Mouse (Mus musculus): ENCODE results near the gene Amfr. TPM values are rescaled to one million over a fixed set of nuclear protein-coding genes. Genes with fewer than 3 reads are reported as not detected.

The Amfr gene
- polyA plus RNA-seq, 1 experiment from 2014 or later = 42.6 TPM

DNA sequence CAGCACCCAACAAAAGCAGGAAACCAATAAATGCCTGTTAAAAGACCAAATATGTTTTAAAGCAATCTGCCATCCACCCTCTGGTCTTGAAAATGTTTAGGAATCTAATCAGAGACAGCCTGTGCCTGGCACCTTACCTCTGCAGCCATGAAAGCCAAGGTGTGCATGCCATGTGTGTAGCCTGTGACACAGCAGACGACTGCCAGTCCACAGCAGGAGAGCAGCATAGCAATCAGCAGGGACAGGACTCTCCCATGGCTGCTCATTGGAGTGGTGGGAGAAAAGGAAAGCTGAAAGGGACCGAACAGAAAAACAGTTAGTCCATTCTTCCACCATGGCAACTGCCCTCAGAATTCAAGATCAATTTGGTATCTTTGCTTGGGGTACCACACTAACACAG lies 13.7 kb downstream of the Amfr start:
- no peak for ATAC-seq (ENCODE audit: low FRiP score, low TSS enrichment)
- no peaks in the 10 kb centered on the region for H3K4me1 ChIP-seq (replicated peaks; ENCODE audit: control insufficient read depth, insufficient read depth)
- WGBS = 85% methylated on average over 2 of the region's 2 CpGs
- no peak overlapping the region for H3K9ac ChIP-seq (ENCODE audit: low read length)
- no peak overlapping the region for H3K4me3 ChIP-seq (ENCODE audit: low read depth, low read length)
- H3K4me2 ChIP-seq (replicated peaks; ENCODE audit: low read depth) = no peak overlapping the region
- H3K27ac ChIP-seq (replicated peaks) = no peak overlapping the region
- no peaks in the 10 kb centered on the region for H3K9me3 ChIP-seq (ENCODE audit: control insufficient read depth, low read length)
- no peaks in the 10 kb centered on the region for H3K27me3 ChIP-seq (ENCODE audit: control insufficient read depth, insufficient read depth, low read length)
- TF ChIP-seq EP300 (optimal IDR thresholded peaks at IDR 0.05) = no peak
- no peak for TF ChIP-seq CTCF (IDR thresholded peaks at IDR 0.05; ENCODE audit: low read depth)
- H3K36me3 ChIP-seq (ENCODE audit: control insufficient read depth, insufficient read depth, low read length) = peaks cover 14% of the 10 kb centered on the region
- DNase-seq (ENCODE audit: low spot score) = no peak

DNA sequence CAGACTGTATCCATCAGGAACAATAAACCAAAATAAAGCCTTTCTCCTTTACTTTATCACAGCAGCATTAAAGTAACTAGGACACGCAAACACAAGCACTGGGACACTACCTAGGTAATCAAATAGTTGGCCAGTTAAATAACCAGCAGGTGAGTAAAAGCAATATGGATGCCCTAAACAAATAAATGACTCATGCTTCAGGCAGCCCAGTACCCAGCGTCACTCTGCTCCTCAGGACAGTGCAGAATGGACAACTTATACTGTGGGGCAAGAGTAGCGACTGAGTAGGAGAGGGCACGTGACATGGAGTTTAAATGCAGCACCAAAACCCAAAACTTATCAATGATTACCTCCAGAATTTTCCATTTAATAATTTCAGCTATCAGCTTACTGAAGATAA lies 22.9 kb downstream of the Amfr start:
- DNase-seq (ENCODE audit: low spot score) (no peak), ATAC-seq (ENCODE audit: low FRiP score, low TSS enrichment) (peak; percentile 88; the same call in 1 of the 2 replicates)
- Histone ChIP-seq H3K4me2 (replicated peaks; ENCODE audit: low read depth) (no peak overlapping the region), H3K4me3 (ENCODE audit: low read depth, low read length) (no peak overlapping the region), H3K27ac (replicated peaks) (no peak overlapping the region), H3K27me3 (ENCODE audit: control insufficient read depth, insufficient read depth, low read length) (no peaks in the 10 kb centered on the region), H3K9me3 (ENCODE audit: control insufficient read depth, low read length) (no peaks in the 10 kb centered on the region), H3K36me3 (ENCODE audit: control insufficient read depth, insufficient read depth, low read length) (peaks cover 18% of the 10 kb centered on the region), H3K4me1 (replicated peaks; ENCODE audit: control insufficient read depth, insufficient read depth) (no peaks in the 10 kb centered on the region), H3K9ac (ENCODE audit: low read length) (no peak overlapping the region)
- TF ChIP-seq EP300 (optimal IDR thresholded peaks at IDR 0.05) = no peak
- no peak for TF ChIP-seq CTCF (IDR thresholded peaks at IDR 0.05; ENCODE audit: low read depth)
- 72% methylated on average over 4 of the region's 4 CpGs for WGBS

- Histone ChIP-seq H3K4me1 (replicated peaks; ENCODE audit: control insufficient read depth, insufficient read depth) (no peaks in the 10 kb centered on the region), H3K4me2 (replicated peaks; ENCODE audit: low read depth) (no peak overlapping the region), H3K36me3 (ENCODE audit: control insufficient read depth, insufficient read depth, low read length) (peaks cover 22% of the 10 kb centered on the region), H3K9me3 (ENCODE audit: control insufficient read depth, low read length) (no peaks in the 10 kb centered on the region), H3K9ac (ENCODE audit: low read length) (no peak overlapping the region), H3K27me3 (ENCODE audit: control insufficient read depth, insufficient read depth, low read length) (no peaks in the 10 kb centered on the region), H3K4me3 (ENCODE audit: low read depth, low read length) (no peak overlapping the region), H3K27ac (replicated peaks) (no peak overlapping the region)
- 72% methylated on average over 3 of the region's 3 CpGs for WGBS
- DNase-seq (ENCODE audit: low spot score) = no peak
- no peak for TF ChIP-seq EP300 (optimal IDR thresholded peaks at IDR 0.05)
- no peak for TF ChIP-seq CTCF (IDR thresholded peaks at IDR 0.05; ENCODE audit: low read depth)
- no peak for ATAC-seq (ENCODE audit: low FRiP score, low TSS enrichment)
Measured at GRCm38 (mm10) chr8:93984731-93985130, 27.9 kb downstream of the Amfr start.

GRCm38 (mm10) chr8:93983827-93984226 lies 28.8 kb downstream of the Amfr start:
- Histone ChIP-seq H3K36me3 (ENCODE audit: control insufficient read depth, insufficient read depth, low read length) (peaks cover 22% of the 10 kb centered on the region), H3K4me3 (ENCODE audit: low read depth, low read length) (no peak overlapping the region), H3K27ac (replicated peaks) (no peak overlapping the region), H3K9ac (ENCODE audit: low read length) (no peak overlapping the region), H3K9me3 (ENCODE audit: control insufficient read depth, low read length) (no peaks in the 10 kb centered on the region), H3K27me3 (ENCODE audit: control insufficient read depth, insufficient read depth, low read length) (no peaks in the 10 kb centered on the region), H3K4me2 (replicated peaks; ENCODE audit: low read depth) (no peak overlapping the region), H3K4me1 (replicated peaks; ENCODE audit: control insufficient read depth, insufficient read depth) (no peaks in the 10 kb centered on the region)
- WGBS = 73% methylated on average over 3 of the region's 3 CpGs
- no peak for DNase-seq (ENCODE audit: low spot score)
- TF ChIP-seq CTCF (IDR thresholded peaks at IDR 0.05; ENCODE audit: low read depth) (peak; percentile 49), EP300 (optimal IDR thresholded peaks at IDR 0.05) (no peak)
- no peak for ATAC-seq (ENCODE audit: low FRiP score, low TSS enrichment)

DNA sequence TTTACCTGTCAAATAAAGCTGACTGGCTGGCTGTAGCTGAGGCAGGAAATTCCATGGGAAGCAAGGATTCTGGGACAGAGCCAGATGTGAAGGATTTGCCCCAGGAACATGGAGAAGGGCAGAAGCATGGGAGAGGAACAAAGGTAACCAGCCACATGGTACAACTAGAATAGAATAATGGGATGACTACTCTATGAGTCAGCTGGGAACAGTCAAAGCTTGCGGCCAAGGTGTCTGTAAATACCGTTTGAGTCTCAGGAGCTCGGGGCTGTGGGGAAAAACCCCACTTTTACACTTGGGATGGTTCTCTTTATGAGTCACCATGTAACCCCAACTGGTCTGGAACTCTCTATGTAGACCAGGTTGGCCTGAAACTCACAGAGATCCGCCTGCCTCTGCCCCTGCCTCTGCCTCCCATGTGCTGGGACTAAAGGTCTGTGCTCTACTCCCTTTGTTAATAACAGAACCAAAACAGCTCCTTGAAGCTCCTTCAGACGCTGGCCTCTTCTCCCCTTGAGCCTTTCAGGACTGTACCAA lies 30.9 kb downstream of the Amfr start:
- Histone ChIP-seq H3K9me3 (ENCODE audit: control insufficient read depth, low read length) (no peaks in the 10 kb centered on the region), H3K36me3 (ENCODE audit: control insufficient read depth, insufficient read depth, low read length) (peaks cover 27% of the 10 kb centered on the region), H3K27me3 (ENCODE audit: control insufficient read depth, insufficient read depth, low read length) (no peaks in the 10 kb centered on the region), H3K4me2 (replicated peaks; ENCODE audit: low read depth) (no peak overlapping the region), H3K4me3 (ENCODE audit: low read depth, low read length) (no peak overlapping the region), H3K4me1 (replicated peaks; ENCODE audit: control insufficient read depth, insufficient read depth) (no peaks in the 10 kb centered on the region), H3K27ac (replicated peaks) (no peak overlapping the region), H3K9ac (ENCODE audit: low read length) (no peak overlapping the region)
- ATAC-seq (ENCODE audit: low FRiP score, low TSS enrichment) (no peak), DNase-seq (ENCODE audit: low spot score) (no peak)
- WGBS = 71% methylated on average over 5 of the region's 5 CpGs
- TF ChIP-seq CTCF (IDR thresholded peaks at IDR 0.05; ENCODE audit: low read depth) = no peak
- TF ChIP-seq EP300 (optimal IDR thresholded peaks at IDR 0.05) = no peak

GRCm38 (mm10) chr8:93980141-93980540 lies 32.5 kb downstream of the Amfr start:
- no peak overlapping the region for H3K4me2 ChIP-seq (replicated peaks; ENCODE audit: low read depth)
- no peak for DNase-seq (ENCODE audit: low spot score)
- ATAC-seq (ENCODE audit: low FRiP score, low TSS enrichment) = 0 out of 2 replicates have a peak, but pooled peaks have one; percentile 6
- no peak overlapping the region for H3K4me3 ChIP-seq (ENCODE audit: low read depth, low read length)
- TF ChIP-seq CTCF (IDR thresholded peaks at IDR 0.05; ENCODE audit: low read depth) (no peak), EP300 (optimal IDR thresholded peaks at IDR 0.05) (no peak)
- no peaks in the 10 kb centered on the region for H3K27me3 ChIP-seq (ENCODE audit: control insufficient read depth, insufficient read depth, low read length)
- H3K9me3 ChIP-seq (ENCODE audit: control insufficient read depth, low read length) = no peaks in the 10 kb centered on the region
- no peak overlapping the region for H3K27ac ChIP-seq (replicated peaks)
- H3K36me3 ChIP-seq (ENCODE audit: control insufficient read depth, insufficient read depth, low read length) = peaks cover 26% of the 10 kb centered on the region
- no peak overlapping the region for H3K9ac ChIP-seq (ENCODE audit: low read length)
- WGBS = 75% methylated on average over 4 of the region's 4 CpGs
- H3K4me1 ChIP-seq (replicated peaks; ENCODE audit: control insufficient read depth, insufficient read depth) = no peaks in the 10 kb centered on the region

All from stomach, postnatal 0 days (tissue).